Mouse (Mus musculus) spleen, adult 2 months (tissue): ENCODE data around the gene Krtap19-2. TPM values are rescaled to one million over a fixed set of nuclear protein-coding genes. Genes with fewer than 3 reads are reported as not detected.

Experiments
- DNase-seq, 2 experiments: peaks; one replicate each; pipeline versions ENCODE4 v3.0.0 to v3.0.0-alpha.2; 2012 to 2021; ENCODE audit warnings: low spot score in 2 of 2, low read depth in 1 of 2
- H3K27ac ChIP-seq: fragments of 200-500 bp; 2 replicates; pipeline ENCODE4 v1.5.1; 2012; ENCODE audit warnings: low read length, inconsistent platforms; ENCODE audit not compliant: insufficient read depth
- H3K27me3 ChIP-seq: fragments of 200-500 bp; 2 replicates; pipeline ENCODE4 v1.6.1; 2012; ENCODE audit warnings: mild to moderate bottlenecking, moderate library complexity, low read length, inconsistent platforms; ENCODE audit not compliant: control insufficient read depth, insufficient read depth
- H3K36me3 ChIP-seq: fragments of 200-500 bp; 2 replicates; pipeline ENCODE4 v1.6.1; 2012; ENCODE audit warnings: mild to moderate bottlenecking, low read length, inconsistent platforms; ENCODE audit not compliant: control insufficient read depth, insufficient read depth
- H3K4me1 ChIP-seq: fragments of 200-500 bp; 2 replicates; pipeline ENCODE4 v1.6.1; 2011; ENCODE audit warnings: inconsistent platforms; ENCODE audit not compliant: control insufficient read depth, insufficient read depth, insufficient read length
- H3K4me3 ChIP-seq: fragments of 200-500 bp; 2 replicates; pipeline ENCODE4 v1.5.1; 2011; ENCODE audit warnings: mild to moderate bottlenecking, inconsistent platforms; ENCODE audit not compliant: insufficient read depth, insufficient read length; ENCODE audit errors: extremely low read depth
- CTCF ChIP-seq: fragments of 200-500 bp; IDR thresholded peaks from 2 replicates; pipeline ENCODE4 v1.5.1; 2011; ENCODE audit warnings: mild to moderate bottlenecking, inconsistent platforms; ENCODE audit not compliant: insufficient read depth, insufficient read length, insufficient replicate concordance; ENCODE audit errors: extremely low read depth
- POLR2A ChIP-seq: fragments of 200-500 bp; IDR thresholded peaks from 2 replicates; pipeline ENCODE4 v1.6.1; 2011; ENCODE audit warnings: low read depth, low read length, inconsistent platforms
- WGBS: fragments of 180-500 bp; shearing (Covaris S2); methylation state at CpG from one replicate; pipeline ENCODE4 v1.1.7; 2018; 5-methylcytosine and 5-hydroxymethylcytosine counted together
- polyA plus RNA-seq: library from polyadenylated mRNA; depleted of rRNA; stranded (reverse); fragments of >200 nt; gene quantifications from 2 replicates; pipeline ENCODE4 v1.2.3, GENCODE M21; 2012; rRNA removed

Krtap19-2 gene
- polyA plus RNA-seq, result not detected in 2 replicates

GRCm38 (mm10) chr16:88874169-88874568 lies at the start of gene Krtap19-2:
TSS of gene Krtap19-2 (minus strand) at chr16:88874269.
- H3K36me3 ChIP-seq, result no peaks in the 10 kb centered on the region
- TF ChIP-seq POLR2A (no peak), CTCF (no peak)
- 93% methylated on average over 3 of the region's 3 CpGs for WGBS
- H3K27ac ChIP-seq, result no peak within 1 kb of the TSS
- no peak within 1 kb of the TSS for H3K4me3 ChIP-seq
- DNase-seq, result no peak
- H3K4me1 ChIP-seq, result no peaks in the 10 kb centered on the region
- no peaks in the 10 kb centered on the region for H3K27me3 ChIP-seq

GRCm38 (mm10) chr16:88896357-88896756 lies 22.3 kb upstream of the Krtap19-2 start, which contains the start of gene Krtap19-5:
TSS of gene Krtap19-5 (minus strand) at chr16:88896457.
- 92% methylated on average over 6 of the region's 6 CpGs for WGBS
- DNase-seq, result no peak
- no peaks in the 10 kb centered on the region for H3K27me3 ChIP-seq
- no peak within 1 kb of the TSS for H3K4me3 ChIP-seq
- no peaks in the 10 kb centered on the region for H3K4me1 ChIP-seq
- no peaks in the 10 kb centered on the region for H3K36me3 ChIP-seq
- H3K27ac ChIP-seq, result no peak within 1 kb of the TSS
- TF ChIP-seq CTCF (no peak), POLR2A (no peak)

- Histone ChIP-seq H3K4me1 (no peaks in the 10 kb centered on the region), H3K27me3 (no peaks in the 10 kb centered on the region), H3K27ac (no peak overlapping the region), H3K4me3 (no peak overlapping the region), H3K36me3 (no peaks in the 10 kb centered on the region)
- DNase-seq, result no peak
- no peak for TF ChIP-seq POLR2A
- TF ChIP-seq CTCF, result no peak
- WGBS, result 87% methylated on average over 6 of the region's 6 CpGs
Observed at GRCm38 (mm10) chr16:88886870-88887269, 12.8 kb upstream of the Krtap19-2 start.

- WGBS, result 89% methylated on average over 5 of the region's 5 CpGs
- Histone ChIP-seq H3K4me1 (no peaks in the 10 kb centered on the region), H3K27ac (no peak within 1 kb of the TSS), H3K27me3 (no peaks in the 10 kb centered on the region), H3K36me3 (no peaks in the 10 kb centered on the region), H3K4me3 (no peak within 1 kb of the TSS)
- DNase-seq, result no peak
- TF ChIP-seq CTCF (no peak), POLR2A (no peak)
Observed at GRCm38 (mm10) chr16:88884989-88885388, 10.9 kb upstream of the Krtap19-2 start, which contains the start of gene Krtap19-4. TSS of gene Krtap19-4 (minus strand) at chr16:88885089.

GRCm38 (mm10) chr16:88877938-88878337 lies 3.9 kb upstream of the Krtap19-2 start, which contains the start of gene Krtap19-3:
TSS of gene Krtap19-3 (minus strand) at chr16:88878038.
- TF ChIP-seq CTCF (no peak), POLR2A (no peak)
- WGBS, result 93% methylated on average over 2 of the region's 2 CpGs
- H3K27me3 ChIP-seq, result no peaks in the 10 kb centered on the region
- H3K4me1 ChIP-seq, result no peaks in the 10 kb centered on the region
- H3K27ac ChIP-seq, result no peak within 1 kb of the TSS
- DNase-seq, result no peak
- H3K36me3 ChIP-seq, result no peaks in the 10 kb centered on the region
- H3K4me3 ChIP-seq, result no peak within 1 kb of the TSS

DNA sequence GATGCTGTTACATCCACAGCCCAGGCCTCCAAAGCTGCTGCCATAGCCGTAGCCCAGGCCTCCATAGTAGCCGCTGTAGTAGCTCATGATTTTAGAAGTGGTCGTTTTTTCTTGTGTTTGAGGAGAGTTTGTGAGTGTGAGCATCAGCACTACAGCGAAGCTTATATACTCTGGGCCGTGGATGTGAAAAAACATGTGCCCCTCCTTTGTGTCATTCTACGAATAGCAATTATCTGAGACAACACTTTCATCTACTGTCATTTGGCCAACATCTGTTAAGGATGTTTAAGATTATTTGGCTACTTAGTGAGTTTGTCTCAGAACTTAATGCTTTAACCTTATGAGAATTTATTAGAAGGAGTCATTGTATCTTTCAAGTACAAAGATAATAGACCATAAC lies 4.8 kb downstream of the Krtap19-2 start, which contains the start of gene Krtap19-1:
Gene Krtap19-1, minus strand, starts transcription at position 101 of the 400 bp plus-strand sequence.
- Histone ChIP-seq H3K4me3 (no peak within 1 kb of the TSS), H3K4me1 (no peaks in the 10 kb centered on the region), H3K27ac (no peak within 1 kb of the TSS), H3K36me3 (no peaks in the 10 kb centered on the region), H3K27me3 (no peaks in the 10 kb centered on the region)
- WGBS, result 86% methylated on average over 6 of the region's 6 CpGs
- TF ChIP-seq POLR2A (no peak), CTCF (no peak)
- no peak for DNase-seq

DNA sequence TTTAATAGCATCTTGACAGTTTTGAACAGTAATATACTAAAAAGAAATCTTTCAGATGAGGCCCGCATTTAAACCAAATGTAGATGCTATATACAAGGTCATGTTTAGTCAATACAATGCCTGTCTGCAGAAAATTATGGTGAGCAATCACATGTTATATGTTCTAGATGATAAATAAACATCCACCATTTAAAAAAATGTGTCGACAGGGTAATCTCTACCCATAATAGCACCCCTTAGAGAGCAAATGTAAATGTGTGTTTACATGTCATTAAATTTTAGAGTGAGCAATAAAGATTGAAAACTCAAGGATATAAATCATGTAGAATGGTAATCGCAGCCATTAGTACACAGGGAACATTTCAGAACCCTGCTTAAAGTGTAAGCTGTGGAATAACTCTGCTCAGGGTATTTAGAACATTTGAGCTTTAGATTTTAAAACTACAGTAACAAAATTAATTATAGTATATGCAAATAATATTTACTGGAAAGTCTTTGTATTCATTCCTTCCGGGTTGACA lies 9.1 kb downstream of the Krtap19-2 start:
- TF ChIP-seq CTCF (no peak), POLR2A (no peak)
- no peaks in the 10 kb centered on the region for H3K4me1 ChIP-seq
- 86% methylated on average over 4 of the region's 4 CpGs for WGBS
- no peak for DNase-seq
- no peaks in the 10 kb centered on the region for H3K36me3 ChIP-seq
- no peaks in the 10 kb centered on the region for H3K27me3 ChIP-seq
- H3K27ac ChIP-seq, result no peak overlapping the region
- no peak overlapping the region for H3K4me3 ChIP-seq
